Mouse (Mus musculus): Measurements from ENCODE around the gene Clca4b.
"Not testable (repeated sequence)": the region's sequence is repeated elsewhere in the genome, so short reads cannot be mapped to it uniquely, and the experiment has no call there.

Gene Clca4b

GRCm38 (mm10) chr3:144932335-144932734, at the start of gene Clca4b:
Gene Clca4b, minus strand, starts transcription at chr3:144932529.
- no peak for DNase-seq (ENCODE audit: low spot score in 2 of 2)

- no peak for DNase-seq (ENCODE audit: low spot score in 2 of 2)
These were observed 48.2 kb upstream of the Clca4b start for GRCm38 (mm10) chr3:144980551-144980950.

- DNase-seq (ENCODE audit: low spot score in 2 of 2), result no peak
These were observed 45.3 kb upstream of the Clca4b start for GRCm38 (mm10) chr3:144977631-144978030.

- no peak for DNase-seq (ENCODE audit: low spot score in 2 of 2)
These were observed 43.8 kb upstream of the Clca4b start for GRCm38 (mm10) chr3:144976091-144976490.

- no peak for DNase-seq (ENCODE audit: low spot score in 2 of 2)
These were observed 42.6 kb upstream of the Clca4b start, which contains the start of gene Clca4a for GRCm38 (mm10) chr3:144974945-144975344. Gene Clca4a, minus strand, starts transcription at chr3:144975045.

- no peak for DNase-seq (ENCODE audit: low spot score in 2 of 2)
These were observed 39.4 kb upstream of the Clca4b start for GRCm38 (mm10) chr3:144971553-144972270.

- no peak for DNase-seq (ENCODE audit: low spot score in 2 of 2)
These were observed 37.4 kb upstream of the Clca4b start for GRCm38 (mm10) chr3:144969755-144970154.

GRCm38 (mm10) chr3:144966074-144966473, 33.7 kb upstream of the Clca4b start:
- no peak for DNase-seq (ENCODE audit: low spot score in 2 of 2)

GRCm38 (mm10) chr3:144950829-144951228, 18.5 kb upstream of the Clca4b start:
- DNase-seq (ENCODE audit: low spot score in 2 of 2), result no peak

- not testable (repeated sequence) for DNase-seq (ENCODE audit: low spot score in 2 of 2)
These were observed 15.0 kb upstream of the Clca4b start for GRCm38 (mm10) chr3:144947376-144947775.

- not testable (repeated sequence) for DNase-seq (ENCODE audit: low spot score in 2 of 2)
These were observed 1.3 kb upstream of the Clca4b start for GRCm38 (mm10) chr3:144933625-144934024.

- no peak for DNase-seq (ENCODE audit: low spot score in 2 of 2)
These were observed 722 bp upstream of the Clca4b start for GRCm38 (mm10) chr3:144933011-144933491.

GRCm38 (mm10) chr3:144914014-144914413, 18.3 kb downstream of the Clca4b start:
- DNase-seq (ENCODE audit: low spot score in 2 of 2), result no peak

GRCm38 (mm10) chr3:144897042-144897678, 35.2 kb downstream of the Clca4b start:
- DNase-seq (ENCODE audit: low spot score in 2 of 2), result no peak

GRCm38 (mm10) chr3:144890246-144890758, 42.0 kb downstream of the Clca4b start:
- no peak for DNase-seq (ENCODE audit: low spot score in 2 of 2)

- no peak for DNase-seq (ENCODE audit: low spot score in 2 of 2)
These were observed 45.4 kb downstream of the Clca4b start for GRCm38 (mm10) chr3:144886957-144887356.

GRCm38 (mm10) chr3:144872012-144872411, 60.3 kb downstream of the Clca4b start:
- not testable (repeated sequence) for DNase-seq (ENCODE audit: low spot score in 2 of 2)
